Comparison of ENCODE assay signal across 8 mouse cellular contexts in genomic region chr12:31950659-31951031, GRCm38 (mm10). TPM values are rescaled to one million over a fixed set of nuclear protein-coding genes. Genes with fewer than 3 reads are reported as not detected.
DNase-seq lines count a peak whose midpoint lies in the region; ATAC-seq and TF ChIP-seq lines count a peak whose summit lies in the region.

No protein-coding gene starts in this region.

- no peak for TF ChIP-seq CTCF in layer of hippocampus, adult 2 months (conservative IDR thresholded peaks at IDR 0.05)
- no peak for TF ChIP-seq CTCF in heart, postnatal 0 days (IDR thresholded peaks at IDR 0.05; ENCODE audit: low read depth)

- TF ChIP-seq EP300 in heart, postnatal 0 days (IDR thresholded peaks at IDR 0.05; ENCODE audit: low read depth) = no peak; the same call in none of the 2 replicates

- H3K9me3 ChIP-seq in heart, postnatal 0 days (replicated peaks; ENCODE audit: control insufficient read depth, low read length) = no peaks in the 10 kb centered on the region

- H3K4me1 ChIP-seq in brown adipose tissue, adult 24 weeks (ENCODE audit: control insufficient read depth, insufficient read depth, insufficient read length, low read length) = no peaks in the 10 kb centered on the region
- peaks cover 14% of the 10 kb centered on the region for H3K4me1 ChIP-seq in heart, postnatal 0 days (ENCODE audit: control insufficient read depth, insufficient read depth)

- H3K4me3 ChIP-seq in layer of hippocampus, adult 2 months = peak overlapping the region; percentile 66
- H3K4me3 ChIP-seq in brown adipose tissue, adult 24 weeks (ENCODE audit: insufficient read depth, low read depth, low read length) = peak overlapping the region; percentile 40
- peak overlapping the region; percentile 35 for H3K4me3 ChIP-seq in heart, postnatal 0 days (ENCODE audit: low read depth, low read length)
- peak overlapping the region; percentile 15; the same call in 1 of the 2 replicates for H3K4me3 ChIP-seq in macrophage (ENCODE audit: inconsistent target)

- H3K9ac ChIP-seq in heart, postnatal 0 days (replicated peaks; ENCODE audit: low read depth, low read length) = peak overlapping the region; percentile 25; the same call in 1 of the 2 replicates

- peaks cover 34% of the 10 kb centered on the region for H3K79me2 ChIP-seq in macrophage (ENCODE audit: inconsistent target)

- 8% methylated on average over 9 of the region's 9 CpGs for WGBS in heart, postnatal 0 days
- 19% methylated on average over 9 of the region's 9 CpGs for WGBS in macrophage (ENCODE audit: missing documents)

- no peaks in the 10 kb centered on the region for H3K36me3 ChIP-seq in heart, postnatal 0 days (replicated peaks; ENCODE audit: control insufficient read depth, insufficient read depth, low read length)
- H3K36me3 ChIP-seq in macrophage (ENCODE audit: inconsistent target) = no peaks in the 10 kb centered on the region

- H3K27me3 ChIP-seq in heart, postnatal 0 days (ENCODE audit: control insufficient read depth, insufficient read depth, low read length) = no peaks in the 10 kb centered on the region

- H3K4me2 ChIP-seq in heart, postnatal 0 days (ENCODE audit: low read depth, low read length) = peak overlapping the region; percentile 52

- DNase-seq in layer of hippocampus, adult 2 months (ENCODE audit: low spot score in 2 of 2) = no peak
- no peak for DNase-seq in layer of hippocampus, adult 18-20 months (ENCODE audit: low spot score in 2 of 2)
- DNase-seq in heart, postnatal 0 days (ENCODE audit: low spot score) = no peak
- no peak for DNase-seq in urinary bladder, postnatal 10 days (ENCODE audit: low spot score)
- DNase-seq in thymus, postnatal 0 days (ENCODE audit: low spot score) = no peak
- DNase-seq in kidney, adult 18-20 months = no peak

- H3K27ac ChIP-seq in layer of hippocampus, adult 2 months = peak overlapping the region; percentile 97
- peak overlapping the region; percentile 37; the same call in 1 of the 2 replicates for H3K27ac ChIP-seq in brown adipose tissue, adult 24 weeks (replicated peaks; ENCODE audit: low read depth, low read length)
- H3K27ac ChIP-seq in heart, postnatal 0 days (ENCODE audit: low read depth) = peak overlapping the region; percentile 93
- H3K27ac ChIP-seq in macrophage = peak overlapping the region; percentile 66

- ATAC-seq in heart, postnatal 0 days (ENCODE audit: insufficient read depth, low read depth) = no peak

RNA-seq across cellular contexts. Expression of gene Hbp1, which starts 0.3 kb away (rescaled TPM):
- total RNA-seq in layer of hippocampus, adult 2 months (2021) = 10 to 100 TPM; 26.4 to 28.8 TPM
- total RNA-seq in layer of hippocampus, adult 18-20 months (2021) = 10 to 100 TPM; 25.6 to 25.8 TPM
- 57.8 and 69.0 TPM in 2 replicates for polyA plus RNA-seq in brown adipose tissue, adult 24 weeks (2012; ENCODE audit: insufficient read depth, insufficient read length, missing spikeins)
- 153 and 187 TPM in 2 replicates for total RNA-seq in heart, postnatal 0 days (2014; rRNA removed; ENCODE audit: low replicate concordance)
- 97.9 and 127 TPM in 2 replicates for polyA plus RNA-seq in heart, postnatal 0 days (2015; fragmentation: Nextera tagmentation; extraction: Ambion mirVana)
- total RNA-seq in macrophage (2018; cell fraction: chromatin; rRNA removed) = 100 to 1,000 TPM in 6 of 26 experiments, 10 to 100 TPM in 20; 39.6 to 138 (median 87.4) TPM
- 10 to 100 TPM; 33.1 to 83.0 (median 49.9) TPM for total RNA-seq in macrophage (2018; cell fraction: cytosol; rRNA removed)
- total RNA-seq in macrophage (2018; cell fraction: nucleus; rRNA removed) = 100 to 1,000 TPM in 2 of 26 experiments, 10 to 100 TPM in 24; 35.0 to 114 (median 66.5) TPM
- polyA plus RNA-seq in macrophage (2018) = 37.4 to 85.3 TPM (median 72.2 TPM) in 3 replicates
- 83.5 and 91.0 TPM in 2 replicates for polyA plus RNA-seq in thymus, postnatal 0 days (2015; fragmentation: Nextera tagmentation; extraction: Ambion mirVana)

Comparison
In these comparisons a context has a peak if more than half of its experiments do, and no peak if none do; other contexts are left out.
1. H3K27ac ChIP-seq: peak in every context shown above with its lines; median percentile 97 in layer of hippocampus, adult 2 months; 93 in heart, postnatal 0 days; 66 in macrophage; 37 in brown adipose tissue, adult 24 weeks.
2. H3K4me3 ChIP-seq: peak in every context shown above with its lines; median percentile 66 in layer of hippocampus, adult 2 months; 40 in brown adipose tissue, adult 24 weeks; 35 in heart, postnatal 0 days; 15 in macrophage.